Mouse (Mus musculus): ENCODE measurements around the gene Cdc34. TPM values are rescaled to one million over a fixed set of nuclear protein-coding genes. Genes with fewer than 3 reads are reported as not detected.

Gene Cdc34
- 10 to 100 TPM; 75.0 to 79.9 TPM for total RNA-seq (2021)
- long read RNA-seq, experiment 1, transcript Cdc34-205 (5 exons, 979 nt), result minor isoform, 6 of 95 reads
- long read RNA-seq, experiment 1, transcript Cdc34-201 (5 exons, 1,266 nt), result major isoform, 48 of 95 reads
- long read RNA-seq, experiment 1, partial matches to known transcripts, result 0 of 95 reads
- long read RNA-seq, experiment 1, other reads (novel, unspliced or antisense), result 37 of 95 reads
- long read RNA-seq, experiment 2, transcript Cdc34-201 (5 exons, 1,266 nt), result major isoform, 25 of 54 reads
- long read RNA-seq, experiment 2, partial matches to known transcripts, result 21 of 54 reads
- long read RNA-seq, experiment 2, other reads (novel, unspliced or antisense), result 3 of 54 reads

GRCm38 (mm10) chr10:79681591-79682245 lies at the start of gene Cdc34:
TSS of gene Cdc34 (plus strand) at chr10:79682195.
- peak; percentile 99 for DNase-seq

GRCm38 (mm10) chr10:79633006-79633777 lies 48.8 kb upstream of the Cdc34 start:
- peak; percentile 52 to 54 for DNase-seq

- no peak for DNase-seq
These were observed 45.7 kb upstream of the Cdc34 start for GRCm38 (mm10) chr10:79636287-79636686.

- peak; percentile 29 to 48 for DNase-seq
These were observed 44.6 kb upstream of the Cdc34 start, which contains the start of gene Shc2 for GRCm38 (mm10) chr10:79637128-79638110. TSS of gene Shc2 (minus strand) at chr10:79637918.

- peak; percentile 44 to 53 for DNase-seq
These were observed 43.4 kb upstream of the Cdc34 start for GRCm38 (mm10) chr10:79638486-79639204.

GRCm38 (mm10) chr10:79645711-79646110 lies 36.3 kb upstream of the Cdc34 start, which contains the start of gene Odf3l2:
TSS of gene Odf3l2 (minus strand) at chr10:79645738.
- no peak for DNase-seq

- DNase-seq, result peak; percentile 76 to 77
These were observed 32.8 kb upstream of the Cdc34 start for GRCm38 (mm10) chr10:79649070-79649751.

- DNase-seq, result no peak
These were observed 29.2 kb upstream of the Cdc34 start for GRCm38 (mm10) chr10:79652789-79653188.

- no peak for DNase-seq
These were observed 27.0 kb upstream of the Cdc34 start for GRCm38 (mm10) chr10:79654946-79655395.

GRCm38 (mm10) chr10:79658829-79659228 lies 23.2 kb upstream of the Cdc34 start:
- DNase-seq, result no peak

- no peak for DNase-seq
These were observed 21.7 kb upstream of the Cdc34 start for GRCm38 (mm10) chr10:79660298-79660697.

- no peak for DNase-seq
These were observed 20.1 kb upstream of the Cdc34 start for GRCm38 (mm10) chr10:79661861-79662260.

- DNase-seq, result peak; percentile 64 to 81
These were observed 17.8 kb upstream of the Cdc34 start, which contains the start of gene Madcam1 for GRCm38 (mm10) chr10:79664131-79664665. TSS of gene Madcam1 (plus strand) at chr10:79664559.

- DNase-seq, result no peak
These were observed 16.9 kb upstream of the Cdc34 start for GRCm38 (mm10) chr10:79665051-79665450.

- no peak for DNase-seq
These were observed 15.5 kb upstream of the Cdc34 start for GRCm38 (mm10) chr10:79666493-79666892.

GRCm38 (mm10) chr10:79668076-79668475 lies 13.9 kb upstream of the Cdc34 start:
- DNase-seq, result no peak

- DNase-seq, result peak; percentile 89 to 91
These were observed 13.0 kb upstream of the Cdc34 start, which contains the start of gene Tpgs1 for GRCm38 (mm10) chr10:79668771-79669575. TSS of gene Tpgs1 (plus strand) at chr10:79669369.

GRCm38 (mm10) chr10:79669576-79670057 lies 12.4 kb upstream of the Cdc34 start:
- DNase-seq, result peak; percentile 76 to 87

Data from adrenal gland, postnatal 36 days (tissue).